Mouse (Mus musculus): ENCODE data around the gene Marc2. TPM values are rescaled to one million over a fixed set of nuclear protein-coding genes. Genes with fewer than 3 reads are reported as not detected.
A peak's percentile ranks its signal among the peaks of the same experiment; 100 is the strongest.

Gene Marc2
- 100 to 1,000 TPM; 137 to 145 TPM for total RNA-seq (2021)
- long read RNA-seq, experiment 1, transcript Marc2-201 (8 exons, 1,917 nt), result major isoform, 61 of 64 reads
- long read RNA-seq, experiment 1, partial matches to known transcripts, result 0 of 64 reads
- long read RNA-seq, experiment 1, other reads (novel, unspliced or antisense), result 3 of 64 reads
- long read RNA-seq, experiment 2, transcript Marc2-201 (8 exons, 1,917 nt), result major isoform, 30 of 37 reads
- long read RNA-seq, experiment 2, partial matches to known transcripts, result 2 of 37 reads
- long read RNA-seq, experiment 2, other reads (novel, unspliced or antisense), result 4 of 37 reads

DNA sequence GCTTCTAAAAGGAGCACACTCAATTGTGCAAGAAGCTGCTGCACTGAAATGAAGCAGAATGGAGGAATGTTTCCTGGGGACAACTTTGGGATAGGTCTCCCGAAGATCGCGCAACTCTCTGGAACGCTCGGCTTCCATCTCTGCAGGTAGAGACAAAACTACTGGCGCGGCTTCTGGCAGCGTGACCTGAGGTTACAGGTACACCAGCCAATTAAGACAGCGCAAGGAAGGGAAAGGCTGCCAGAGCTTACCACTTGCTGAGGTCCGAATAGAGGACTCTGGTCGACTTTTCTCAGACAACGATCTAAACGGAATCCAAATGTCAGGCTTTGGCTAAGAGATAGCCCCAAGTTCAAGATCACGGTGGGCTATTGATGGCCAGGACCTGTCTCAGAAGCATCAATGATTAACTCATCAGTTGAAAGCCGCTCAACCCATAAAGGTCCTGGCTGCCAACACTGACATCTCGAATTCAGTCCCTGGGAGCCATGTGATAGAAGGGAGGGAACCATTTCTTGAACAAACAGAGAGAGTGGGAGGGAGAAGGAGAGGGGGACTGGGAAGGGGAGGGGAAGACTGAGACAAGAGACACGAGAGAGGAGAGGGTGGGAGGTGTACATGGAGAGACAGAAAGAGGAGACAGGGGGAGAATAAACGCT lies at the start of gene Marc2:
Gene Marc2 (minus strand): TSS at position 360 of the 659 bp plus-strand sequence.
- DNase-seq, result no peak

DNA sequence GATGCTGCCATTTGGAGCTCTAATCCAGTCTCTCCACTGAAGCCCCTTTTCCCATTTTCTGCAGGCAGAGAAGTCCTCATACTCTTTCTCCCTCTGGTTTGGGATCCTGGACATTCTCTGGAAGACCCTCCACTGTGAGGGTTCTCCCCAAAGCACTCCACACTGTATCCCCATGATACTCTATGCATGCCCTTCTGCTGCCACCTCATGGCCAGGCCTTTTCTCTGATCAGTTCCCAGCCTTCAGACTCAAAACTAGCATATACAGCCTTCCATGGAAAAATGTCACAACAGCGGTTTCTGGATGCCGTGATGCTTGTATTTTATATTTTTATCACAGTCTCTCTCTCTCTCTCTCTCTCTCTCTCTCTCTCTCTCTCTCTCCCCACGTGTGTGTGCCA lies 45.7 kb upstream of the Marc2 start:
- no peak for DNase-seq

DNA sequence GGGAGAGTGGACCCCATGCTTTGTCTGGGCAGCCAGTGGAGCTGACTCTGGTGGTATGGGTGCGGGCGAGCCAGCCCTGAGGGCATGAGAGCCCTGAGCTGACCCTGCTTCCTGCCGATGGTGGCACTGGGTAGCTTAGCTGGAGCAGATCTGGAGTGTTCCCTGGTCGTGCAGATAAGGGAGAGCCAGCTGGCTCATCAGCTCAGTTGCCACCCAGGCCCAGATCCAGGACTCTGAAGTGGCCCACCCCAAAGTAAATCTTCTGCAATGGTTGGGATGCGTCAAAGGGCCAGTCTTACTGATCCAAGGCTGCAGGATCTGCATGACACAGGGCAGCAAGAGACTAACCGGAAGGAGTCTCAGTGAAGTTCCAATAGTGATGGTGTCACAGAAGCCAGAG lies 43.2 kb upstream of the Marc2 start:
- DNase-seq, result peak; percentile 47 to 63

DNA sequence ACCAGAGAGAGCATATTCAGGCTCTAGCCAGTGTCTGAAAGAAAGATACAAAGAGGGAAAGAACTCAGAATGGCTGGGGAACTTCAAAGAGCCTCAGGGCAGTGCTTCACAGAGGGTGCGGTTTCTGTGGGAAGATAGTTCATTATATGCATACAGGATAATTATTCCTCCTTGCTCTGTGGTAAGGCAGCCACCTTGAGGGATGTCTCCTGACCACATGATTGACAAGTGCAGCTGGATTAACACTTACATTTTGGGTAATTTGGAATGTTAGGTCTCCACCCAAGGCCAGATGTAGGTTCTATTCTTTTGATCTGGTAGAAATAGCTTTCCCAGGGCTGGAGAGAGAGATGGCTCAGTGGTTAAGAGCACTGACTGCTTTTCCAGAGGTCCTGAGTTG lies 39.9 kb upstream of the Marc2 start:
- DNase-seq, result no peak

DNA sequence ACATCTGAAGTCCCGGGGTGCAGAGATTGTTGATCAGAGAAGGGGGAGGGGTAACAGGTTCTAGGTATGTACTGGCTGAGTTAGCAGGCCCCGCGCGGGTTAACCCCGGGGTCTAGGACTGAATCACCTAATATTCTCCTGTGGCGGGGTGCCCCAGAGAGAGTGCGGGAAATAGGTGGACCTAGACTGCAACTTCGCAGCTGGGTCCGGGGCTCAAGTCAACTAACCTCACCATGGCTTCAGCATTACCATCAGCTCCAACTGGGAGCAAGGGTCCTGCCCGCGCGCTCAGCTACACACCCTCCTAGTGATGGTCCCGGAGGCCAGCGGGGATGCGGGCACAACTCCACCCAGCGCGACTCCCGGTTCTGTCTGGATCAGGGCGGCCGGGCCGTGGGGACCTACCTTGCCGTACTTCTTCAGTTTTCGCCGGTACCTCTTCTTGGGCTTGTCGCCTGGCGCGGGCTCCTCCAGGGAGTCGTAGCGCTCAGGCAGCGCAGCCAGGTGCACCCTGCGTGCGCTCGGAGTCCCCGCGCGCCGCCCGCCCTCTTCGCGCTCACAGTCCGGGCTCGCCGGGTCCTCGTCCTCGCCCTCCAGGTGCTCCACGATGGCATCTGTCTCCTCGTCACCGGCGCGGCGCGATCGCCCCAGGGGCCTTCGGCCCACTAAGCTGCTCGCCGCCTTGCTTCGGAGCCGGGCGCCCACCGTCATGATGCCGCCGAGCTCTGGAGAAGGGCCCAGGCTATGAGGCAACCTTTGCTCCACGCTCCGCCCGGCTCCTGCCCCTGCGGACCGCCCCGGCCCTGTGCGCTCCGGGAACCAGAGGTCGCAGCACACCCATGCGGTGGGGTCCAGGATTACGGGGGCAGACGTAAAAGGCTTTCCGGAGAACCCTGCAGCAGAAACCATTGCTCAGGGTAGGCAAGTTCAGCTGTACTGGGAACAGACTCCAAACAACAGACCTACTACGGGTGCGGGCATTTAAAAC lies 36.3 kb upstream of the Marc2 start, which contains the start of gene C130074G19Rik:
Gene C130074G19Rik (minus strand): TSS at position 938 of the 988 bp plus-strand sequence.
- DNase-seq, result peak; percentile 77 to 86

DNA sequence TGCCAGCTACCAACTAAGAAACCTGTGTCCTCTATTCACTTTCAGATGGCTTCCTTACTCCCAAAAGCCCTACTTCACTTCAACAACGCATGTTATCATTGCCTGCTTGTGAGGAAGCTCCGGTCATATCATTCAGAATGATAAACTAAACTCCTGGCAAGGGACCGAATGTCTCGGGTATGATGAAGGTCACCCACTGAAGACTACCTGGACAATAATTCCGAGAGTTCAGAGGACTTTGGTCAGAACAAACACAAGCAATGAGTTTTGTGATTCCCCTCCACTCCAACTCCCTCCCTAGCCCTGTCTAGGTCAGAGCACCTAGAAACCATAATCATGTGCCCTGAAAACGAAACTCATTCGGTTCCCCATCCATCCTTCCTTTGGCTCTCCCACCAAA lies 35.6 kb upstream of the Marc2 start:
- DNase-seq, result no peak

DNA sequence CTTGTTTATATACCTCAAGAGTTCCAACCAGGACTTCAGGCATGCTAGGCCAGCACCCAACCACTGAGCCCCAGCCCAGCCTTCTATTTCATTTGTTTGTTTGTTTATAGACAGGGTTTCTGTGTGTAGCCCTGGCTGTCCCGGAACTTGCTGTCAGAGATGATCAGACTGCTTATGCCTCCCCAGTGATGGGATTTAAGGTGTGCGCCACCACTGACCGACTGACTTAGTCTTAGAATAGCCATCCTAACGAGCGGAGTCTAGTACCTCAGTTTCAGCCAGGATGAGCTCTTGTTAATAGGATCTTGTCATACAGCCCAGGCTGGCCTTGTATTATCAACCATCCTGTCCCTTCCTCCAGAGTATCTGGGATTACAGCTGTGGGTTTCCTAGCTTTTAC lies 35.0 kb upstream of the Marc2 start:
- DNase-seq, result no peak

DNA sequence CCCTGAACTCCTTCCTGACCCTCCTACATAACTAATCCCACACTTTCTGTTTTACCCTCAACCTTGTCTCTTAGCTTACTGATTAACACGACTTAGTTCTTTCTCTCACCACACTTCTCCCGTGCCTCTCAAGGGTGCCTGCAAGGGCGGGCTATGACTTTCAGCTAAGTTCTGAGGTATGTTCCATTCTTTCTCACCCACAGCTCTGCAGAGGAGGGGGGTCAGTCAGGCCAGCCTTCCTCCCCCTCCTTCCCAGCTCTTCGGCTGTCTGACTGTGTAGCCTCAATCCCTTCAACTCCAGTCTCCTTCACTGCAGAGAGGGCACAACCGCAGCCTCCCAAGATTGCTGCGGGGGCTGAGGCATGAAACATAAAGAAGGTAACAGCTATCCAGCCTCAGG lies 32.6 kb upstream of the Marc2 start:
- no peak for DNase-seq

DNA sequence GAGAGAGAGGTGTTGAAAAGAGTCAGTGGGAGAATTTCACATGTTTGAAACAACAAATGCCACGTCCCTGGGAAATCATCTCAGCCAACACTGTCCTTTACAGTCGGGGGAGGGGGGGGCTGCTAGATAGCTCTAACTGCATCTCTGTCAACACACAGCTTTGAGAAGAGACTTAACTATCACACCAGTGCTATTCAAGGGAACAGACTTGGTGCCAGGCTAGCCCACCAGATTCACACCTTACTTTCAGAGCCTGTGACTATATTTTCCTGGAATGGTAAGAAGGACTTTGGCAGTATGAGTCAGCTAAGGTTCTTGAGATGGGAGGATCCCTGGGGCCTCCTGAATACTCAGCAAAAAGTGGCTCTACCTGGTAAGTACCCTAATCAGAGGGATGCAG lies 31.1 kb upstream of the Marc2 start:
- DNase-seq, result no peak

DNA sequence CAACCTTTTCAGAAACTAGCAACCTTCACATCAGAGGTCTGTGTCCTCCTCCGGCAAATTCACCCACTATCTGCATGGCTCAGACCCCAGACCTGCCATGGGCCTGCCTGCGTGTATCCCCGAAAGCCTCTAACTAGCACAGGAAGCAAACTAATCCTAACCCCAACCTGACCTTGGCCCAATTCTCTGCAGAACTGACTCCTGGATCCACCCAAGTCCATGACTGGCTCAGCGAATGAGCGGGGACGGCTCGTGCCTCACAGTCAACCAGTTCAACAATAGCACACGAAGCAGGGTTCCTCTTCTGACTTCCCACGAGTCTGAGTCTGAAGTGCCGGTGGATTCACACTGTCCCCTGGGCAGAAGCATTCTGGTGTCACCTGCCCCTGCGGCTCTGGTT lies 27.7 kb upstream of the Marc2 start:
- DNase-seq, result no peak

DNA sequence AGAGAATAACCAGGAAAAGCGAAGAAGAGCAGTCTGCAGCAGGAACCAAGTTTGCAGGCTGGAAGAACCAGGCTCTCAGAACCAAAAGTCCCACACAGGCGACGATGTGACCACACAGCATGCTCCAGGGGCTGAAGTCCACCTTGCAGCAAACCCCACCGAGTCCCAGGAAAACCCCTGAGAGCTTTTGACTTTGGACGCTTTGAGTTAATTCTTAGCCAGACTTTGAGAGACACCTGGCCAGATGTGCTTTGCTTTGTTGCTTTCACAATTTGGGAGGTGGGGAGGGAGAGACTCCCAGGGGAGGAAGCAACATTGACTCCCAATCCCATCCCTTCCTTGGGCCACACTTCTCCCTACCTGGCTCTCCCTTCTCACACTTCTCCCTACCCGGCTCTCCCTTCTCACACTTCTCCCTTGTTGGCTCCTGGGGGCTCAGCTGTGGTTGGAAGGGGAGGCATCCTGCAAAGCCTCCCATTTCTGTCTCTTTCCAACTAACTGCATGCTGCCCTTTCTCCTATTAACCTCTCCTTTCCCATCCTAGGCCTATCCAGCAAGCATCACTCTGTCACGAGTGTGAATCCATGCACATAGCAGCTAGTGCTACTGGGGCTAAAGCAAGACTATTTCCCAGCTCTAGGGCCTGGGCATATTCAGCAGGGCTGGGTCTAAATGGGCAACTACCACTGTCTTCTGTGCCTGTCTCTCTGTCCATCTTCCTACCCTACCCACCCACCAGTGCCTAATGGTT lies 26.0 kb upstream of the Marc2 start:
- no peak for DNase-seq

DNA sequence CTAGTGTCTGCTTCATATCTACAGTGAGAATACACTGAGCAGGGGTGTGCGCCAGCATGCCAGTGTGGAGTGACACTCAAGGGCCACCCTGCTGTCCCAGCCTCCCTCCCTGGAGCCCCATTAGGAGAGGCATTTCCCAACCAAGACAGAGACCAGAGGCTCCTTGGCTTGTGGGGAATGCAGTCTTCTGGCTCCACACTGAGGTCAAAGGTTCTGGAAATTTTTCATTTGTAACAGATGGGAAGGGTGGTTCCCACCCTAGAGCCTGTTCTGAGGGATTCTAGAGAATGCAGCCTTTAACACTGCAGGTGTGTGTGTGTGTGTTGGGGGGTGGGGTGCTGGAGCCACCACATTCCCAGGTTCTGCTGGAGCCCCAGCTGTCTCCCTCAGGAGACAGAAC lies 25.3 kb upstream of the Marc2 start:
- peak; percentile 22 to 25 for DNase-seq

DNA sequence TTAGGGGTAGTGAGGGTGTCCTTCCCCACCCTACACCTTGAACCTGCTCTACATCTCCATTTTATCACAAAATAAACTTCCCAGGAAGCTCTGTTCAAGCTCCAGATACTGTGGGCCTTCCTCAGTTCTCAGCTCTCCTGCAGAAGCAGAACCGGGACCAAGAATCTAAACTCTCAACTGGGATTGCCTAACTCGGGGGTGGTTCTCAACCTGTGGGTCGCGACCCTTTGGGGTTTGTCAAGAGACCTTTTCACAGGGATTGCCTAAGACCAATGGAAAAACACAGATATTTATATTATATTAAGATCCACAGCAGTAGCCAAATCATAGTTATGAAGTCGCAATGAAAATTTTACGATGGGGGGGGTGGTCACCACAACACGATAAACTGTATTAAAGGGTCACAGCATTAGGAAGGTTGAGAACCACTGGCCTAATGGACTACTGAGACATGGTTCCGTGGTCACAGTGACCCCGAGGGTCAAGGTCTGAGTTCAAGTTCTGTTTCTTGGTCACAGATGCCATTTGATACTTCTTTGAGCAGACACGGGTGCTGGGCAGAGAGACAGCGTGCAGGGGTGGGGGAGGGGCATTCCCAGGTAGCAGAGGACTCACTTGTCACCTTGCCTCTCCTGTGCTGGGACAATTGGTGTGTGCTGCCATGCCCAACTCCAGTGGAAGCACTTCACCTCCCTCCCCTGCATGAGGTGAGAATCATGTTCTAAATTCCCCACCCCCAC lies 24.6 kb upstream of the Marc2 start:
- no peak for DNase-seq

DNA sequence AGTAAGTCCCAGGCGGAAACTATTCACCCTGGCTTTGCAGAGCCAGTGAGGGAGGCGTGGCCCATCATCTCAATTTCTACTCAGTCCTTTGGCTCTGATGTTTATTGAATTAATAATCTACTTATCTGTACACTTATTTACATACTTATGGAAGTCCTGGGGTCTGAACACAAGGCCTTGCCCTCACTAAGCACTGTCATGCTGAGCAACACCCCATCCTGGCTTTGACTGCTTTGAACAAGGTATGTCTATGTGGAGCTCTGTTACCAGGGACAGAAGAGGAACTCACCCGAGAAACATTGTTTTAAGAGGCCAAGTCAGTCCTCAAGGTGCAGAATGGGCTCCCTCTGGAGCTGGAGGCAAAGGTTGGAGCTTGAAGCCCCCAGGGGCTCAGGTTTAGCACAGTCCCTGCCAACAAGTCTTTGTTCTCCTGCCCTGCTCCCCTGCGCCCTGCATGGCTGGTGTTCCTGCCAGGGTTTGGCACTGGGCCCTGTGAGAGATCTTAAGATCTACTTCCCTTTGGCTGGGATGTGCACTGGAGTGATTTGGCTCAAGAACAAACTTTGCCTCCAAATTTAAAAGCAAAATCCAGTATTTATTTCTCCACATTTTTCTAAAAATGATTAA lies 23.8 kb upstream of the Marc2 start:
- DNase-seq, result peak; percentile 31 to 43

DNA sequence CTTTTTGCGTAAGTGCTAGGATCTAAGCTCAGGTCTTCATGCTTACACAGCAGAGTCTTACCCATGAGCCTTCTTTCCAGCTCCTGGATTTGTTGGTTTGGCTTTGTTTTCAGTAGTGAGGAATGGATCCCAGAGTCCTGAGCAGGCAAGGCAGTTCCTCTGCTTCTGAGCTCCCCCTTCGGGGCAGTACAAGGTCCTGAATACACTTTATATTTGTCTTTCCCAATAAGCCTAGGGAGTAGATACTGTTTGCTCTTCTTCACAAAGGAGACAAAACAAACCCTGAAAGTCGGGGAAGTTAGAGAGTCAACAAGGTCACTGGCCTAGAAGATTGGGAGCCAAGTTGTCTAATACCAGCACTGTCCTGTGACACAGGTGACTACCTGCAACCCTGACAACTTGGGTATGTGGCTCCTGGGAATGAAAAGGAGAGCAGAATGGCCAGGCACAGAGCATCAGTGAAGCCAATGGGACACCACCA lies 21.4 kb upstream of the Marc2 start:
- no peak for DNase-seq

DNA sequence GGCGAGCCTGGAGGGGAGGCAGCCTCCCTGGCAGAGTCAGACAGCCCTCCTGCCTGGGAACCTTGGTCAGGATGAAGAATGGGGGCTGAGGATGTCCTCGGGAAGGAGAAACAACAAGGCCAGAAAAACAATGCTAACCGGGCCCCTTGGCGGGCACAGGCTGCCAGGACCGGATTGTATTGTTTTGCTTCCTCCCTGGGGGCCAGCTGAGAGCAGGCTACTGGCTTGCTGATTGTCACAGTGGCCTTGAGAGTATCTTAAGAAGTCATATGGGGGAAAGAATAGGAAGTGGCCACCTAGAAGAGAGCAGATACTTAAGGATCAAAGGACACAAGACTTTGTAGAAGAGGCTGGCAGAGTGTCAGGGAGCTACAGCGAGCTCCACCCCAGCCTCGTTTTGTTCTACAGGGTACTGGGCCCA lies 18.1 kb upstream of the Marc2 start:
- DNase-seq, result peak; percentile 53 to 80

DNA sequence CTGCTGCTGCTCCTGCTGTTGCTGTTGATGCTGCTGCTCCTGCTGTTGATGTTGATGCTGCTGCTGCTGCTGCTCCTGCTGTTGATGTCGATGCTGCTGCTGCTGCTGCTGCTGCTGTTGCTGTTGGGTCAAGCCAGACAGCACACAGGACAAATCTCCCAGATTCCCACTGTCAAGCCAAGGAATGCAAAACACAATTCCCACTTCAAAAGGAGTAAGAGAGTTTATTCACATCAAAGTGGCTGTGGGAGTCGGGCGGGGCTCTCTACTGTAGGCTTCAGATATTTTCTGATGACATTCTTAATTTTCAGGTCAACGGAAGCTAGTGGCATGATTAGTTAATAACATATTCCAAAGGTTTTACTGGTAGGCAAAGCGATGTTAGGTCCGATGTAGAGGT lies 16.4 kb upstream of the Marc2 start:
- no peak for DNase-seq

DNA sequence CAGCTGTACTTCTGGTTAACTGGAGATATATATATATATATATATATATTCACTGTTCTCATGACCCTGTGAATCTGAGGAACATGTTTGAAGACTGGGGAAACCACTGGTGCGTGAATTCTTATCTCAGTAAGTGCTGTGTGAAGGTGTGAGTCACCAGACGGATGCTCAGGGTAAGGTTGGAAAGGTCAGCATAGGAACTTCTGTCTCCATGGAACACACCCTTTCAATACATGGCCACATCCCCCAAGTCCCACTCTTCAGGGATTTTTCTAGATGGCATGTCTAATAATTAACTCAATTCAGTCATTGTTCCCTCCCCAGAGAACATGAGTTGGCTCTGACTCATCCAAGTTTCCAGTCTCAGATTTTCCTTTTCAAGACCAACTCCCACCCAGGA lies 15.3 kb upstream of the Marc2 start:
- no peak for DNase-seq

DNA sequence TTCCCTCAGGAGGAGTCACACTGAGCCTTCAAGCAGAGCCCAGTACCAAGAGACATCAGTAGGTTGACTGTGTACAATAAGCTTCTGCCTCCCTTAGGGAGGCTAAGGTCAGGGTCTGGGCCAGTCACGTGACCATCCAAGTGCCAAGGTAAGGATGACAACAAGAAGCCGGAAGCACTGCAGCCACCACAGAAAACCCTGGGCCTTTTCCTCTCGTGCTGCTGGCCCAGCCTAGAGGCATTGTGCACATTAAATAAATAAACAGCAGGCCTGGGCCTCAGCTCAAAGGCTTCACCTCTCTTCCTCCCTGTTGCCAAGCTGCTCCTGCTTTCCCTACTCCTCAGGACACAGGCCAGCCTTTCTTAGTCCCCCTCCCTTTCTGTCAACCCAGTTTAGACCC lies 14.0 kb upstream of the Marc2 start:
- peak; percentile 23 to 59 for DNase-seq

DNA sequence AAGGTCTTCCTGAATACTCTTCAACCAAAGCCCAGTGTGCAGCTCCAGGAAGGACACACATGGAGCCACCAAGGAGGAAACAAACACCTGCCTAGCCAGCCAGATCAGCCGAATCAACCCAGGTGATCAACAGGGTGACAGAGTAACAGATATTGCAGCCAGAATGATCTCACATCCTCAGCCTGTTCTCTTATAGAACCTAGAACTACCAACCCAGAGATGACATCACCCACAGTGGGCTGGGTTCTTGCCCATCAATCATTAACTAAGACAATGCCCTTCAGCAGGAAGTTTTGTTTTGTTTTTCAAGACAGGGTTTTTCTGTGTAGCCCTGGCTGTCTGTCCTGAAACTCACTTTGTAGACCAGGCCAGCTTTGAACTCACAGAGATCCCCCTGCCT lies 12.0 kb upstream of the Marc2 start:
- DNase-seq, result no peak

DNA sequence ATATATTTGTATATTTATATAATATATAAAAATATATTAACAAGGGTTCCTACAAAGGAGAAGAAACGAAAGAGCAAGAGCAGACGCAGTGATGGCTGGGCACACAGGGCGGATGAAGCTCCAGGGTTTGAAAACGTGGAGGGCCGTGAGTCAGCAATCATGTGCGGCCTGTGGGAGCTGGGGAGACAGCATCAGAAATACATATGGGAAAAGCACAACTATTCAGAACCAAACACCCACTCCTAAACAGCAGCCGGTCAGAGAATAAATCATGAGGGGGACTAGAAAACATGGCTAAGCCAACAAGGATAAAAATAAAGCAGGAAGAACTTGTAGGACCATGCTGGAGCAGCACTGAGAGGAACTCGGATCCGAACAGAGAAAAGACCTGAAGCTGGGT lies 11.0 kb upstream of the Marc2 start:
- no peak for DNase-seq
